Mouse (Mus musculus) CD4-positive, CD25-positive, alpha-beta regulatory T cell, adult 2 months (primary cell): ENCODE results near the gene Ap3b1.

Experiments used
- DNase-seq: peaks from one replicate; pipeline ENCODE4 v3.0.0-alpha.2; 2012; ENCODE audit warnings: low read depth, low spot score

Ap3b1 gene

DNA sequence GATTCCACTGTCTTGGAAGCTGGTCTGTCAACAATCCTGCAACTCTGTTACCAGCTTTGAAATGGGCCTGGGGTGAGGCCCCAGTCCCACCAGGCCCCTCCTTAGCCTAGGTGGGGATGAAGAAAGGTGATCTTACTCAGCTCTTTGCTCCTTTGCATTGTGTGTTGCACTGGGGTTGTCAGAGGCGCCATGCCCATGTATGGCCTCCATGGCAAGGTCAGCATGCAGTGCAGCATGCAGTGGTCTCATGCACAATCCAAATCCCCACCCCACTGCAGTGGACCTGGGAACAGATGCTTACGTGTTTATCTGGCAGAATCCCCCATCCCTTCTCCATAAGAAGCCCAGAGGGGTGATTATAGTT is 218.4 kb downstream of the Ap3b1 start:
- DNase-seq: no peak

DNA sequence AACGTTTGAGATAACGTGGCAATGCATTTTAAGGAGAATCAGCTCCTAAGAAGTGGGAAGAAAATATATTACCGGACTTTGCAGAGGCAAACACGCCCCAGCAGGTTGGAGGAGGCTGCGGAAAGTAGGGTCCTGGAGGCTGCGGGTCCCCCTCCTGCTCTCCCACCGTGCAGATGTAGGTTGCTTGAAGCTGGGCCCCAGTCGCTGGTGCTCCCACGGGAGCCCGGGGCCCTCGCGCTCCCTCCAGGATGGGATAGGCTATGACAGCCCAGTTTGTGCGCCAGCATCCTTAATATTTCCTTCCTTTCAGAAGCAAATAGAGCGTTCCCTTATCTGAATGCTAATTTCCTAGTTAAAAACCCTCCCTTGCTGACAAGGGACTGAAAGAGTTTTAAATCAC is 236.5 kb downstream of the Ap3b1 start:
- DNase-seq: no peak

DNA sequence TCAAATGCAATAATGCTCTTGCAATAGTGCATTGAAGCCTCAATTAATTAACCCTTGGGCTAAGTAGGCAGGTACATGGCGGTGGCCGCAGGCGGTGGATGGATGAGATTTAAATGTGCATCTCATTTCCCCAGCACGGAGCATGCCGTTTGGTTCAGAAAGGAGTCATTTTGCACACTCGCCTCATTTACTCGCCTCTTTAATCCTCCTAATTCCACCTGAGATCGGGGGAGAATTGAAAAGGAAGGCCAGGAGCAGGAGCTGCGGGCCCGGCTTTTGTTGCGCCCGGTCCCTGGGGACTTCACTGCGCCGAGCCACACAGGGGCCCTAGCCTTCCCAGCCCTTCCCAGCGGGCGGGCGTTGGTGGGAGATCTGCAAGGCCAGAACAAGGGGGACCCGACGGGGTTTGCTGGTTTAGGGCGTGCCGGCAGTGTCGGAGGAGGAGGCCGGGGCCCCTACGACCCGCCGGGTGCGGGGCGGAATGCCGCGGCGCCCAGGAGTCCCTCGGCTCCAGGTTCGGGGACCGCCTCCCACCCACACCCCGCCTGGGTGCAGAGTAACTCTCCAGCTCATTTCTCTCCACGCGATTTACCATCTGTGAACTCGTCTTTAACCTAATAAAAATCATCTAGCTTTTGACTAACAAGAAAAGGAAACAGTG is 237.1 kb downstream of the Ap3b1 start:
- no peak for DNase-seq

DNA sequence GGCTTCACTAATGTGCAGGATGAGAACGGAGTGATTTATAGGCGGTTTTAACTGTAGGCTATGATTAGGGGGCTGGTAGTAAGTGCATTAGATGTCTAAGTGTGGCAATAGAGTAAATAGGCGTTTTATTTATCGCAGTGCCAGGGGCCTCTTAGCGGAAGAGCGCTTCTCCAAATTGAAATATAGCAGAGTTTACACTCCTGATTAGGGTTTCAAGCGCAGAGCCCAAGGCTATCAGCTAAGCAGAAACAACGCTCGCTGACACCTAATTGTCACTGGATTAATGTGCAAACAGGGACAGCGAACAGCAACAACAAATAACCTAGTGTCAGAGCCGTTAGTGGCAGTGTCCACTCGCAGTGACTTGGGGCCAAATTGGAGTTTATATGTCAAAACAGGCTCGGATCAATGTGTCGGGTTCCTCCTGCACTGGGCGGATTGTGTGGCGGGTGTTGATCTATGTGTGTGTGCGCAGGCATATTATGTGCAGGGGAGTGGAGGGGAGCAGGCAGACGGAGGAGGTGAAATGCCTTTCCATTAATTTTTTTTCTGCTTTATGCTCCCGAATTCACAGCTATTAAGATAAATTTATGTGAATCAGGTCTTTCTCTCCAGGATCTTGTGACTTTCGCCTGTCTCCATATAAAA is 237.8 kb downstream of the Ap3b1 start:
- DNase-seq: no peak

DNA sequence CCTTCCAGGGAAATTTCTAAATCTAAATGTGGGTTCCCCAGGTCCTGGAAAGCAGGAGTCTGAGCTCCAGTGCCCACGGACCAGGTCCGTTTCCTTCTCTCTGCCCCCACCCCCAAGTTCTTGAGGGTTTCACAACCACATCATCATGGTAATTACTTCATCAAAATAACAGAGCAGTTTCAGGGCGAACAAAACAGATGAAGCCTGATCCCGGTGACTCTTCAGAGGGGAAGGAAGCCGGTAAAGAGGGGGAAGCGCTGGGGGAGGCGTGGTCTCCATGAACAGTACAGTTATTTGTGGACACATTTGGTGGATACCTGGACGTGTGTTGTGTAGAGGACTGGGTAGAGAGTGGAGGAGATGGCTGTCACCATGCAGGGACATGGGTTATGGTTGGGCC is 241.0 kb downstream of the Ap3b1 start:
- DNase-seq: no peak

DNA sequence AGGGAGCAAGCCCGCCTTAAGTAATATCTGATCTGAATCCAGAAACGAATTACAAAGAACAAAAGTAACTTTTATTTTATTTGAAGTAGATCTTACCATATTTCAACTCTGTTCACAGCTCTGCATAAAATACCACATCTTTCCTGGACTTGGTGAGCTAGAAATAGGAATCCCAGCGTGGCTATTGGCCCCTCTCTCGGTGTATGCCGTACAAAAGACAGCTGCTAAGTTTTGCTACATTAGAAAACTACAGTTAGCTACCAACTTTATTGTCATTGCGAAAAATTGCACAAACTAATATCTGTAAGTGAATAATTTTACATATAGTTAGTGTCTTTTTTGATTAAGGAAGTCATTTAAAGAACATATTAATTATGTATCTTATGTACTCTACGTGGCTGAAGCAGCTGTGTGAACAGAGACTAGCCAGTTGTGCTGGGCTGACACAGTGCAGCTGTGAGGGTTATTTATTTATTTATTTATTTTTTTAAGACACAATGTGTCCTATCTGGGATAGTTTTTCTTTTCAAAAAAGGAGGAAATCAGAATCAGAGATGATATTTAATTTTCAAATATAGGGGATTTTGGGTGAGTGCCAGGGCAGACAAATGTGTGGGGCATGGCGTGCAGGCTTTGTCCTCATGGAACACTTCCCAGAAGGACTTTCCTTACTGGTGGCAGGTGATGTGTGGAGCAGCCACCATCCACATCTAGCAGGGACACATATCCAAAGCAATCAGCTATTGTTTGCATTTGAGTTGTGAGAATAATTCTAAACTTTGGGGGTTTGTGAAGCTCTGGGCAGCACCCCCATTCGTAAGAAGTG is 248.5 kb downstream of the Ap3b1 start:
- DNase-seq: no peak

DNA sequence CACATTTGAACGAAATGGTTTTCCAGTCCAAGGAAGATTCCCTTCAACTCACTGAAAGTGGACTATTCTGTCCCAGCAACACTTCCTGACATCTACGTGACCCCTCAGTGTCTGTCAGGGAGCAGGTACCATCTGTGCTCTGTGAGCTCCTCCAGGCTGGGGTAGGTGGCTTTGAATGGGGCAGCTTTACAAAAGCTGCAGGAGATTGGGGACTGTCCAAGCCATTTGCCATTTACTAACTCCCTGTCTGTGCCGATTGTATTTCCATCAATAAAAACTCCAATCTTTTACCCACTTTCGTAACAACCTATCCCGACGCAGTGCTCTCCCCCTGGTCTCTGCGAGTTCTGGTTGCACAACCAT is 249.1 kb downstream of the Ap3b1 start:
- no peak for DNase-seq

DNA sequence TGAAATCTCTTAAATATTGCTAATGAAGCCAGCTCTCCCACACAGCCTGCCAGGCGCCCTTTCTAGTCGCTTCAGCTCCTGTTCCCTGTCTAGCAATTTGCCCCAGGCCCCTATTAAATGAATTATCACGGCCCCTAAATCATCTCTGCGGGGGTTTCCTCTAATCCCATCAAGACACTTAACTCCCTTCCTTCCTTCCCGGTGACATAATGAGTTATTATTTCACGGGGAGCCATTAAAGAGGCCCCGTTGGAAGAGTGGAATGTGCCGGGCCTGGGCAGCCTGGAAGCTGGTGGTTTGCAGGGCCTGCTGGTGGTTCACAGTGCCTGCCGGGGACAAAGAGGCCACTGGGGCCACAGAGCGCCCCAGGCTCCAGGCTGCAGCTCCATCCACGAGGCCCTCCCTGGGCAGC is 249.7 kb downstream of the Ap3b1 start:
- no peak for DNase-seq

DNA sequence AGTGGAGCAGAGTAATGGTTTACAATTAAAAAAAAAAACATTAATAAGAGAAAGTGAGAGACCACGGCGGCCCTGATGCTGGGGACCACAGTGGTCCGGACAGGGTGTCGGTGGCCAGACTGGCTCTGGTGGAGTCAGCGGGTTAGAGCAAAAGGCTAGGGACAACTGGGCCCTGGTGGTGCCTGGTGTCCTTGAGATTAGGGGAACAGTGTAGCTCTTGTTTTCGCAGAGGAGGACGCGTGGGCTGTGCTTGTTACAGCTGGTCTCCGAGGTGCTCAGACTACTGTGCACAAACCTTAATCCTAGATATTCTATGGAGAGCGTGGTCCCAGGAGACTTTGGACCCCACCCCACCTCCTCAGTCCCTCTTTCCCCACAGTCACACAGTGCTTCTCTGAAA is 250.2 kb downstream of the Ap3b1 start:
- DNase-seq: no peak
